Mouse (Mus musculus): ENCODE results near the gene Doc2g. TPM values are rescaled to one million over a fixed set of nuclear protein-coding genes. Genes with fewer than 3 reads are reported as not detected.
A peak's percentile ranks its signal among the peaks of the same experiment; 100 is the strongest.
"Not testable (repeated sequence)": the region's sequence is repeated elsewhere in the genome, so short reads cannot be mapped to it uniquely, and the experiment has no call there.

The Doc2g gene
- polyA plus RNA-seq, 1 experiment from 2014 or later, result 2.8 TPM

DNA sequence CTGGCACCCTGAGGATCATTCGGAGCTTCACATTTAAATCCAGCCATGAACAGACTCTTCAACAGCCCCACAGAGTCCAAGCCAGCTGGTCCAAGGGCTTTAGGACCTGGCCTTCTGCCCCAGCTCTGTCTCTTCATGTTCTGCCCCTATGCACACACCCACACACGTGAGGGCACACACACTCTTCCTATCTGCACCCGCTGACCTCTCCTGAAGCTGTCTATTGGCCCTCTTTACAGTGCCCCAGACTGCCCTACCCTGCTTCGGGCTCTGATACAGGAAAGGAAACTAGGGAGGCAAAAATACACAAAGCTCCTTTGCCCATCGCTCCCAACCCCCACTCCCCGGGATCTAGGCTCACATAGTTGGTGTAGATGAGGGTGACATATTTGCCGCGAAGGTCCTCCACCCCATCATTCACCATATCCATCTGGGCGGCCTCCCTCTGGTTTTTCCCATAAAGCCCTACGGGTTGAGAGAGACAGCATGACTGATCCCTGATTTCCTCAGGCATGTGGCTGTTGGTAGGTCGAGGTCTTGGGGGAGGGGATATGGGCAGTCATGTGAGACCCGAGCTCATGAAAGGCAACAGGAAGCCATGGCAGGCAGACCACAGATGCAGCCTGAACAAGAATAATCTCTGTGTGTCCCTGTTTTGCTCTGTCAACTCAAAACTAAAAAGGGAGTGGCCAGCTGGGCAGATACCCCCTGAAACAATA lies 33.4 kb downstream of the Doc2g start:
- WGBS, result 78% methylated on average over 12 of the region's 12 CpGs
- Histone ChIP-seq H3K9me3 (ENCODE audit: control insufficient read depth, low read length) (no peaks in the 10 kb centered on the region), H3K27me3 (ENCODE audit: control insufficient read depth, insufficient read depth, low read length) (no peaks in the 10 kb centered on the region), H3K4me2 (ENCODE audit: low read depth) (no peak overlapping the region), H3K4me1 (ENCODE audit: control insufficient read depth, insufficient read depth, low read length) (no peaks in the 10 kb centered on the region), H3K9ac (ENCODE audit: low read length) (no peak overlapping the region), H3K27ac (ENCODE audit: low read depth, low read length) (no peak overlapping the region), H3K4me3 (ENCODE audit: low read depth, low read length) (no peak overlapping the region), H3K36me3 (ENCODE audit: control insufficient read depth, insufficient read depth, low read length) (no peaks in the 10 kb centered on the region)
- DNase-seq (ENCODE audit: low spot score) (peak; percentile 31), ATAC-seq (ENCODE audit: insufficient read depth, low FRiP score, low TSS enrichment) (no peak)

DNA sequence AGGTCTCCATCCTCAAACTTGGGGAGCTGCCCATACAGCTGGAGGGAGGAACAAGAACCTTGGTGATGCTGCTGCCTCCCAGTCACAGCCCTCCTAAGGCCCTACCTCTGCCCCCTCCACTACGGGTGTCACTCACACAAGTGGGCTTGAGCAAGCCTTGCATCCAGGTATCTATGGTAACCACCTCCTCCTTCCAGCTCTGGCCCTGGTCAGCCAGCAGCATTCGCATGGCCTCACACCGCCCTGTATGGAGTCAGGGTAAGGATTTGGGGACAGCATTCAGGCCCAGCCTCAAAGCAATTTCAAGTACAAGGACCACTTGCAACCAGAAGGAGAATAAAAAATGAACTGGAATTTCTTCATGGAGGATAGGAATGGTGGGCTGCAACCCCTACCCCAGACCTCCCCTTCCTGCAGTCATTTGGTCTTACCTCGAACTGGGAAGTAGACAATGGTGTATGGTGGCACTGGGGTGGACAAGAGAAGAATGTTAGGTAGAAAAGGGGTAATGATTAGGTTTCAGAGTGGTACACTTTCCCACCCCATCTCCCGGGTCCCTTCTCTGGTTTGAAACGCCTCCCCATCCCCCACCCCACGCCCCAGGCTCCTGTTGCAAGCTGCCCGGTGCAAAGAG lies 34.2 kb downstream of the Doc2g start:
- not testable (repeated sequence) for H3K9me3 ChIP-seq (ENCODE audit: control insufficient read depth, low read length); ATAC-seq (ENCODE audit: insufficient read depth, low FRiP score, low TSS enrichment); H3K27me3 ChIP-seq (ENCODE audit: control insufficient read depth, insufficient read depth, low read length); DNase-seq (ENCODE audit: low spot score); H3K4me1 ChIP-seq (ENCODE audit: control insufficient read depth, insufficient read depth, low read length); H3K36me3 ChIP-seq (ENCODE audit: control insufficient read depth, insufficient read depth, low read length)
- 32% methylated on average over 6 of the region's 8 CpGs for WGBS
- H3K9ac ChIP-seq (ENCODE audit: low read length), result peak overlapping the region; percentile 74
- H3K4me2 ChIP-seq (ENCODE audit: low read depth), result peak overlapping the region; percentile 57
- peak overlapping the region; percentile 51 for H3K4me3 ChIP-seq (ENCODE audit: low read depth, low read length)
- H3K27ac ChIP-seq (ENCODE audit: low read depth, low read length), result 0 out of 2 replicates have a peak overlapping the region, but pooled peaks have one; percentile 1

DNA sequence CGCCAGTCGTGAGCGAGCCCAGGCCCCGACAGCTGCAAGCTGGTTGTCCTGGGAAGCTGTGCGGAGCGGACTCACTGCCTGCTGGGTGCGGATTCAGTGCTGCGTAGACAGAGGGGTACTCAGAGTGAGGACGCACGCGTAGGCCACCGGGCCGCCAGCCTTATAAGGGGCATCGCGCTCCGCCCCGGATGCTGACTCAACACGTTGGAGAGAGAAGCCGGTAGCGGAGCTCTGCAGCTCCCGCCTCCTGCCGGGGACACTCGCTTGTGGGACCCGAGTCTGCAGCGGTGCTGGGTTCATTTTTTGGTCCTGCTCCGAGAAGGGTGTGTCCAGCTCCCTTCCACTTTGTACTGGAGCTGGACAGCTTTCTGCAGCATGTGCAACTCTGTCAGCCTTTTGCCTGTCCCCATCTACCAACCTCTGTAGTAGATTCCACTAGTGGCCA lies 34.7 kb downstream of the Doc2g start, which contains the start of gene Gstp1:
Gene Gstp1 (minus strand): TSS at position 198 of the 445 bp plus-strand sequence.
- under 1% methylated on average over 26 of the region's 26 CpGs for WGBS
- Histone ChIP-seq H3K27me3 (ENCODE audit: control insufficient read depth, insufficient read depth, low read length) (no peaks in the 10 kb centered on the region), H3K9ac (ENCODE audit: low read length) (peak within 1 kb of the TSS; percentile 74), H3K4me1 (ENCODE audit: control insufficient read depth, insufficient read depth, low read length) (no peaks in the 10 kb centered on the region), H3K36me3 (ENCODE audit: control insufficient read depth, insufficient read depth, low read length) (no peaks in the 10 kb centered on the region), H3K27ac (ENCODE audit: low read depth, low read length) (peak within 1 kb of the TSS; percentile 1; the same call in 1 of the 2 replicates), H3K4me3 (ENCODE audit: low read depth, low read length) (peak within 1 kb of the TSS; percentile 51), H3K4me2 (ENCODE audit: low read depth) (peak within 1 kb of the TSS; percentile 57), H3K9me3 (ENCODE audit: control insufficient read depth, low read length) (no peaks in the 10 kb centered on the region)
- DNase-seq (ENCODE audit: low spot score), result peak; percentile 84
- peak; percentile 61 for ATAC-seq (ENCODE audit: insufficient read depth, low FRiP score, low TSS enrichment)

DNA sequence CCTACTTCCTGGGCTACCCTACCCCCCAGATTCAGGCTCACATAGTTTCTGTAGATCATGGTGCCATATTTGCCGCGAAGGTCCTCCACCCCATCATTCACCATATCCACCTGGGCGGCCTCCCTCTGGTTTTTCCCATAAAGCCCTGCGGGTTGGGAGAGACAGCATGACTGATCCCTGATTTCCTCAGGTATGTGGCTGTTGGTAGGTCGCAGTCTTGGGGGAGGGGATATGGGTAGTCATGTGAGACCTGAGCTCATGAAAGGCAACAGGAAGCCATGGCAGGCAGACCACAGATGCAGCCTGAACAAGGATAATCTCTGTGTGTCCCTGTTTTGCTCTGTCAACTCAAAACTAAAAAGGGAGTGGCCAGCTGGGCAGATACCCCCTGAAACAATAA lies 37.8 kb downstream of the Doc2g start:
- H3K4me1 ChIP-seq (ENCODE audit: control insufficient read depth, insufficient read depth, low read length); DNase-seq (ENCODE audit: low spot score); ATAC-seq (ENCODE audit: insufficient read depth, low FRiP score, low TSS enrichment); H3K27ac ChIP-seq (ENCODE audit: low read depth, low read length); H3K4me2 ChIP-seq (ENCODE audit: low read depth); H3K9me3 ChIP-seq (ENCODE audit: control insufficient read depth, low read length); H3K27me3 ChIP-seq (ENCODE audit: control insufficient read depth, insufficient read depth, low read length); H3K36me3 ChIP-seq (ENCODE audit: control insufficient read depth, insufficient read depth, low read length); H3K9ac ChIP-seq (ENCODE audit: low read length); H3K4me3 ChIP-seq (ENCODE audit: low read depth, low read length): not testable (repeated sequence)
- 88% methylated on average over 5 of the region's 5 CpGs for WGBS

DNA sequence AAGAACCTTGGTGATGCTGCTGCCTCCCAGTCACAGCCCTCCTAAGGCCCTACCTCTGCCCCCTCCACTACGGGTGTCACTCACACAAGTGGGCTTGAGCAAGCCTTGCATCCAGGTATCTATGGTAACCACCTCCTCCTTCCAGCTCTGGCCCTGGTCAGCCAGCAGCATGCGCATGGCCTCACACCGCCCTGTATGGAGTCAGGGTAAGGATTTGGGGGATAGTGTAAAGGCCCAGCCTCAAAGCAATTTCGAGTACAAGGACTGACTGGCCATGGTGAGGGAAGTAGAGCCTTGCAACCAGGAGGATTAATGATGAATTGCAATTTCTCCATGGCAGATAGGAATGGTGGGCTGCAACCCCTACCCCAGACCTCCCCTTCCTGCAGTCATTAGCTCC lies 38.4 kb downstream of the Doc2g start:
- not testable (repeated sequence) for H3K9me3 ChIP-seq (ENCODE audit: control insufficient read depth, low read length); DNase-seq (ENCODE audit: low spot score); ATAC-seq (ENCODE audit: insufficient read depth, low FRiP score, low TSS enrichment); H3K36me3 ChIP-seq (ENCODE audit: control insufficient read depth, insufficient read depth, low read length); H3K4me3 ChIP-seq (ENCODE audit: low read depth, low read length); H3K4me1 ChIP-seq (ENCODE audit: control insufficient read depth, insufficient read depth, low read length); H3K4me2 ChIP-seq (ENCODE audit: low read depth); H3K9ac ChIP-seq (ENCODE audit: low read length); H3K27me3 ChIP-seq (ENCODE audit: control insufficient read depth, insufficient read depth, low read length); H3K27ac ChIP-seq (ENCODE audit: low read depth, low read length)
- 89% methylated on average over 3 of the region's 4 CpGs for WGBS

DNA sequence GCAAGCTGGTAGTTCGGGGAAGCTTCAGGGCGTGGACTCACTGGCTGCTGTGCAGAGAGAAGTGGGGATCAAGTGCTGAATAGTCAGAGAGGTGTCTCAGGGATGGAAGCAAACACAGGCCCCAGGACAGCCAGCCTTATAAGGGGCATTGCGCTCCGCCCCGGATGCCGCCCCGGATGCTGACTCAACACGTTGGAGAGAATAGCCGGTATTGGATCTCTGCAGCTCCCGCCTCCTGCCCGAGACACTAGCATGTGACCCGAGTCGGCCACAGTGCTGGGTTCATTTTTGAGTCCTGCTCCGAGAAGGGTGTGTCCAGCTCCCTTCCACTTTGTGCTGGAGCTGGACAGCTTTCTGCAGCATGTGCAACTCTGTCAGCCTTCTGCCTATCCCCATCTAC lies 39.0 kb downstream of the Doc2g start:
- DNase-seq (ENCODE audit: low spot score) (no peak), ATAC-seq (ENCODE audit: insufficient read depth, low FRiP score, low TSS enrichment) (no peak)
- H3K4me3 ChIP-seq (ENCODE audit: low read depth, low read length), result no peak overlapping the region
- no peak overlapping the region for H3K27ac ChIP-seq (ENCODE audit: low read depth, low read length)
- no peaks in the 10 kb centered on the region for H3K4me1 ChIP-seq (ENCODE audit: control insufficient read depth, insufficient read depth, low read length)
- no peaks in the 10 kb centered on the region for H3K36me3 ChIP-seq (ENCODE audit: control insufficient read depth, insufficient read depth, low read length)
- no peaks in the 10 kb centered on the region for H3K9me3 ChIP-seq (ENCODE audit: control insufficient read depth, low read length)
- no peak overlapping the region for H3K9ac ChIP-seq (ENCODE audit: low read length)
- no peaks in the 10 kb centered on the region for H3K27me3 ChIP-seq (ENCODE audit: control insufficient read depth, insufficient read depth, low read length)
- H3K4me2 ChIP-seq (ENCODE audit: low read depth), result no peak overlapping the region
- 85% methylated on average over 14 of the region's 14 CpGs for WGBS

DNA sequence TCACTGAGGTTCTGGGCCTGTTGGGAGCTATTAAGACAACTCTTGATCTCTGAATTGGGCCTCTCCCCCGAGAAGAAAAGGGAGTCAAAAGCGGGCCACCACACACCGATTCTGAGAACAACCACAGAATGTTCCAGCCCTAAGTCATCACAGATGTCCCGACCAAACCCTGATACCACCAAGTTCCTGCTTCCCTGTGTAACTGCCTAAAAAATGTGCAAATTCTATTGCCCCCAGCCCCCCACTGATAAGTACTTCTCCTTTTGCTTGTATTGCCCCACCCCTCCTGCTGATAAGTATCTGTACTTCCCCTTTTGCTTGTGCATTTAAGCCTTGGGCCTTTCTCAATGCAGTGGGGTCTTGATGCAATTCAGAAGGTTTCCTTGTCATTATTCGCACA lies 41.0 kb downstream of the Doc2g start:
- H3K27me3 ChIP-seq (ENCODE audit: control insufficient read depth, insufficient read depth, low read length); DNase-seq (ENCODE audit: low spot score); H3K4me1 ChIP-seq (ENCODE audit: control insufficient read depth, insufficient read depth, low read length); ATAC-seq (ENCODE audit: insufficient read depth, low FRiP score, low TSS enrichment); H3K9me3 ChIP-seq (ENCODE audit: control insufficient read depth, low read length); H3K9ac ChIP-seq (ENCODE audit: low read length); H3K4me3 ChIP-seq (ENCODE audit: low read depth, low read length); H3K4me2 ChIP-seq (ENCODE audit: low read depth); H3K27ac ChIP-seq (ENCODE audit: low read depth, low read length); H3K36me3 ChIP-seq (ENCODE audit: control insufficient read depth, insufficient read depth, low read length): not testable (repeated sequence)
- 89% methylated on average over 5 of the region's 5 CpGs for WGBS

DNA sequence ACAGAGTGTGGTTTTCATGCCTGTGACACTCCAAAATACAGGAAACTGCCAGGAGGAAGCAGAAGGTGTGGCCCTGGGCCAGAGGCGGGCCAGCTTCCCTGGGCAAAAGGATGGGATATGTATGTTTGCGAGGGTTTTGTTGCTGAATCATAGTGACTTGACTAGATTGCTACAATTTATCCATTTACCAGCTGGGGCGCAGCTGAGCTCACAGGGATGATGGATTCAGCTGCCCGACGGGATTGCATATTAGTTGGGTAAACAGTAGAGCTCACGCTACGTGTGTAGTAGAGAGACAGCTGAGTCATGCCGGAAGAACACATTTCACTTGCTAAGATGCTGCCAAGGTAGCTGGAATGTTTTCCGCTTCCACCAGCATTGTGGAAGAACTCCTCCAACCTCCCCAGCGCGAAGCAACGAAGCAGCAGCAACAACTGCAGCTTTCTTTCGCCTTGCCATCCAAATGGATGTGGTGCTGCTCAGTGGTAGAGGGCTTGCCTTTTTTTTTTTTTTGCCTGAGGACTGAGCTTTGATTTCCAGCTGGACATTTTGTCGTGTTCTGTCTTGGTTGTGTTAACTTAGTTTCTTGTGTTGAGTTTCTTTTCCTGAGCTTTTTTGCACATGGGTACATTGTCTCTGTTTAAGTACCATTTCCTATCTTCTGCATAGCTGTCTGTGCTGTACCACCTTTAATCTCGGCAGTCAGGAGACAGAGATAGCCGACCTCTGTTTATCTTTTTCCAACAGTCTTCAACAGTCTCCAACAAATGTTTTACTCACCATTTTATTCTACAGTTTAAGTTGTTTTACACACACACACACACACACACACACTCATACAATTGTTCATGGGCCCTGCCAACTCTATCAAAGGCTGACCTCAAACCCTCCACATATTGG lies 43.1 kb downstream of the Doc2g start, which contains the start of gene Gstp2:
Gene Gstp2 (minus strand): TSS at position 58 of the 900 bp plus-strand sequence.
- ATAC-seq (ENCODE audit: insufficient read depth, low FRiP score, low TSS enrichment) (no peak), DNase-seq (ENCODE audit: low spot score) (peak; percentile 50)
- Histone ChIP-seq H3K4me3 (ENCODE audit: low read depth, low read length) (no peak within 1 kb of the TSS), H3K27me3 (ENCODE audit: control insufficient read depth, insufficient read depth, low read length) (no peaks in the 10 kb centered on the region), H3K4me2 (ENCODE audit: low read depth) (no peak within 1 kb of the TSS), H3K27ac (ENCODE audit: low read depth, low read length) (no peak within 1 kb of the TSS), H3K9ac (ENCODE audit: low read length) (no peak within 1 kb of the TSS), H3K4me1 (ENCODE audit: control insufficient read depth, insufficient read depth, low read length) (no peaks in the 10 kb centered on the region), H3K36me3 (ENCODE audit: control insufficient read depth, insufficient read depth, low read length) (no peaks in the 10 kb centered on the region), H3K9me3 (ENCODE audit: control insufficient read depth, low read length) (no peaks in the 10 kb centered on the region)
- WGBS, result 62% methylated on average over 16 of the region's 16 CpGs
